Comparison of ENCODE assay signal across 12 mouse cellular contexts in the genomic region with DNA sequence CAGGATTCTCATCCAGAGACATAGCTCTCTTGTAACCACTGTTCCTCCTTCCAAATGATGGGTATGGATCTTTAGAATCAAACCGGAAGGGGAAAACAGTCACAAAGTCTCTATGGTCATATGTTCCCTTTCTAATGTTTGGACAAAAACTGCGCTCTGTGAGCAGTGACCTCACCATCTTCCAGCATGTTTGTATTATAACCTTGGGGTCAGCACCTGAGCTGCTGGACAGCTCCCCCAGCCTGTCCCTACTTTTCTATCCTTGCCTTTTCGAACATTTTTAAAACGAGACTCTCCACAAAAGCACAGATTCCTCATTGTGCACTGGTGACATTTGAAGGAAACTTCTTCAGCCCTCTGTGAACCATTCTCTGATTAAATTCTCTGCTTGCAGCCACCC. TPM values are rescaled to one million over a fixed set of nuclear protein-coding genes. Genes with fewer than 3 reads are reported as not detected.
DNase-seq lines count a peak whose midpoint lies in the region; ATAC-seq lines count a peak whose summit lies in the region.
"Had no signal": no experiment of that assay in that cellular context is flagged by ENCODE, and none has a peak within 500 bp of the region (broad histone marks: within the 10 kb centered on the region; RNA-seq: fewer than 3 reads in every experiment).

No protein-coding gene starts in this region.

- H3K27me3 ChIP-seq in hindbrain, embryonic 11.5 days (ENCODE audit: control insufficient read depth, insufficient read depth, low read length), result peaks cover 4% of the 10 kb centered on the region
- no peaks in the 10 kb centered on the region for H3K27me3 ChIP-seq in hindbrain, embryonic 13.5 days
- peaks cover 16% of the 10 kb centered on the region for H3K27me3 ChIP-seq in neural tube, embryonic 11.5 days (ENCODE audit: control insufficient read depth, insufficient read depth, low read length)

- no peak overlapping the region for H3K4me3 ChIP-seq in hindbrain, embryonic 11.5 days (ENCODE audit: low read depth, low read length)
- H3K4me3 ChIP-seq in hindbrain, embryonic 13.5 days, result no peak overlapping the region
- no peak overlapping the region for H3K4me3 ChIP-seq in neural tube, embryonic 11.5 days (ENCODE audit: low read depth, low read length)

- no peaks in the 10 kb centered on the region for H3K9me3 ChIP-seq in hindbrain, embryonic 11.5 days (ENCODE audit: control insufficient read depth, low read length)
- no peaks in the 10 kb centered on the region for H3K9me3 ChIP-seq in hindbrain, embryonic 13.5 days
- H3K9me3 ChIP-seq in neural tube, embryonic 11.5 days (ENCODE audit: control insufficient read depth, low read length), result no peaks in the 10 kb centered on the region

- 62% methylated on average over 4 of the region's 4 CpGs for WGBS in hindbrain, embryonic 11.5 days
- WGBS in hindbrain, embryonic 13.5 days, result 75% methylated on average over 4 of the region's 4 CpGs
- 53% methylated on average over 4 of the region's 4 CpGs for WGBS in neural tube, embryonic 11.5 days

- no peaks in the 10 kb centered on the region for H3K36me3 ChIP-seq in hindbrain, embryonic 11.5 days (ENCODE audit: control insufficient read depth, insufficient read depth, low read length)
- no peaks in the 10 kb centered on the region for H3K36me3 ChIP-seq in hindbrain, embryonic 13.5 days
- H3K36me3 ChIP-seq in neural tube, embryonic 11.5 days (ENCODE audit: control insufficient read depth, insufficient read depth, low read length), result no peaks in the 10 kb centered on the region

- no peaks in the 10 kb centered on the region for H3K4me1 ChIP-seq in hindbrain, embryonic 11.5 days (replicated peaks; ENCODE audit: control insufficient read depth, insufficient read depth, low read length)
- peaks cover 25% of the 10 kb centered on the region for H3K4me1 ChIP-seq in hindbrain, embryonic 13.5 days (replicated peaks)
- H3K4me1 ChIP-seq in neural tube, embryonic 11.5 days (ENCODE audit: control insufficient read depth, insufficient read depth, low read length), result no peaks in the 10 kb centered on the region

- peak; percentile 33 for DNase-seq in hindbrain, embryonic 11.5 days (ENCODE audit: low spot score)
- peak; percentile 55 for DNase-seq in testis, postnatal 10 days (ENCODE audit: low spot score)
- DNase-seq in testis, postnatal 14 days (ENCODE audit: low spot score), result no peak
- DNase-seq in embryo, embryonic 10 days (ENCODE audit: low spot score), result peak; percentile 59
- DNase-seq in neural tube, embryonic 11.5 days (ENCODE audit: low spot score), result peak; percentile 19
- DNase-seq: gastrocnemius, postnatal 14 days; liver, postnatal 0 days; right cerebral cortex, postnatal 4 days had no signal

- H3K4me2 ChIP-seq in hindbrain, embryonic 11.5 days (replicated peaks; ENCODE audit: low read depth, low read length), result no peak overlapping the region
- H3K4me2 ChIP-seq in hindbrain, embryonic 13.5 days, result no peak overlapping the region
- H3K4me2 ChIP-seq in neural tube, embryonic 11.5 days (ENCODE audit: low read depth), result no peak overlapping the region
- H3K4me2 ChIP-seq: midbrain, embryonic 11.5 days had no signal

- no peak overlapping the region for H3K27ac ChIP-seq in hindbrain, embryonic 11.5 days (ENCODE audit: low read depth, low read length)
- H3K27ac ChIP-seq in hindbrain, embryonic 13.5 days, result no peak overlapping the region
- no peak overlapping the region for H3K27ac ChIP-seq in neural tube, embryonic 11.5 days (ENCODE audit: low read depth, low read length)

- ATAC-seq in hindbrain, embryonic 11.5 days (ENCODE audit: low FRiP score), result no peak
- ATAC-seq in hindbrain, embryonic 13.5 days (ENCODE audit: low FRiP score), result no peak
- ATAC-seq in neural tube, embryonic 11.5 days (ENCODE audit: insufficient read depth, low FRiP score, low TSS enrichment), result no peak
- ATAC-seq in megakaryocyte, adult 5-6 weeks (ENCODE audit: poor library complexity, severe bottlenecking), result no peak
- ATAC-seq: forebrain, embryonic 14.5 days; liver, postnatal 0 days had no signal

- no peak overlapping the region for H3K9ac ChIP-seq in hindbrain, embryonic 11.5 days (ENCODE audit: low read depth, low read length)
- H3K9ac ChIP-seq in hindbrain, embryonic 13.5 days, result no peak overlapping the region
- no peak overlapping the region for H3K9ac ChIP-seq in neural tube, embryonic 11.5 days (ENCODE audit: low read length)
- H3K9ac ChIP-seq: liver, postnatal 0 days had no signal

RNA-seq across cellular contexts. Expression of gene Astn2, which starts 5.3 kb away (rescaled TPM):
- 0.68 and 1.2 TPM in 2 replicates for polyA plus RNA-seq in hindbrain, embryonic 11.5 days (2014; fragmentation: Nextera tagmentation; extraction: Ambion mirVana)
- polyA plus RNA-seq in hindbrain, embryonic 13.5 days (2015; fragmentation: Nextera tagmentation; extraction: Ambion mirVana), result 2.9 and 3.1 TPM in 2 replicates
- 0.52 and 0.66 TPM in 2 replicates for polyA plus RNA-seq in neural tube, embryonic 11.5 days (2014; fragmentation: Nextera tagmentation; extraction: Ambion mirVana)
- total RNA-seq in megakaryocyte, adult 5-6 weeks (2015), result 0.09 TPM in 1 of 2 replicates, not detected in the other
- total RNA-seq in megakaryocyte, adult 5-6 weeks (2017), result not detected in 2 replicates
